Mouse (Mus musculus): ENCODE data around the gene Agpat4. TPM values are rescaled to one million over a fixed set of nuclear protein-coding genes. Genes with fewer than 3 reads are reported as not detected.

The Agpat4 gene
- polyA plus RNA-seq, 1 experiment from 2014 or later = 5.8 TPM

DNA sequence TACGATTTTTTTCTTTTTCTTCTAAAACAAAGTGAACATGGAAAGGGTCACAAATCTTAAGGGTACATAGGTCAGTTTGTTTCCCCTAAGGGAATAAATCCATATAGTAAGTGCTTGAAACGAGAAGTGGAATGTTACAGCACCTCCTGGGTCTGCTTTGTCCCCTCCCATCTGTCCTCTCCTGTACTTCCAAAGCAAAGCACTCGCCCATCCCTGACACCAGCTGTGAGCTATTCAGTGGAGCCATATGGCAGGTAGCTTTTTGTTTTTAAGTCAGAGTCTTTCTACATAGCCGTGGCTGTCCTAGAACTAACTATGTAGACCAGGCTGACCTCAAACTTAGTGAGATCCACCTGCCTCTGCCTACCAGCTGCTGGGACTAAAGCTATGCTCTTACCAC is 12.2 kb upstream of the Agpat4 start:
- H3K27me3 ChIP-seq (replicated peaks; ENCODE audit: control insufficient read depth, insufficient read depth, low read length) = no peaks in the 10 kb centered on the region
- H3K9me3 ChIP-seq (ENCODE audit: control insufficient read depth) = no peaks in the 10 kb centered on the region
- H3K9ac ChIP-seq (ENCODE audit: low read depth, low read length) = no peak overlapping the region
- ATAC-seq = no peak
- no peaks in the 10 kb centered on the region for H3K4me1 ChIP-seq (replicated peaks; ENCODE audit: control insufficient read depth, insufficient read depth, low read length)
- 63% methylated on average over 4 of the region's 4 CpGs for WGBS
- no peak overlapping the region for H3K4me2 ChIP-seq (replicated peaks; ENCODE audit: low read depth)
- no peak for TF ChIP-seq CTCF (IDR thresholded peaks at IDR 0.05; ENCODE audit: low read depth)
- H3K4me3 ChIP-seq (ENCODE audit: low read depth, low read length) = no peak overlapping the region
- H3K27ac ChIP-seq (ENCODE audit: low read depth, low read length) = no peak overlapping the region
- H3K36me3 ChIP-seq (ENCODE audit: control insufficient read depth, insufficient read depth) = no peaks in the 10 kb centered on the region

DNA sequence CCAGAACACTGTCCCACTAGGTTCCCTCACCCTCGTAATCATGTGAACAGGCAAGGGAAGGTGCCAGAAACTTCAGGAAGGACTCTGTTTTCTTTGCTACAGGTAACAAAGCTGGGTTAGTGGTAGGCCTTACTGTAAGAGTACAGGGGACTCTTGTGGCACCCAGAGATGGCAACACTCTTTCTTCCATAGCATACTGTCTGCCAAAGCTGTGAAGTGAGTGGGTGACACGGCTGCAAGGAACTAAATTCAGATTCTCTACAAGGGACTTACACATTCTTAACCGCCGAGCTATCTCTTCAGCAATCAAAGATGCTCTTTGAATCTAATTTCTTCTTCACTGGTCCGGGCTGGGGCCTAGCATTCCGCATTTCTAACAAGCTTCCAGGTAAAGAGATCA is 4.9 kb upstream of the Agpat4 start:
- no peak for TF ChIP-seq CTCF (IDR thresholded peaks at IDR 0.05; ENCODE audit: low read depth)
- WGBS = 92% methylated on average over 6 of the region's 6 CpGs

GRCm38 (mm10) chr17:12115086-12115485 is 3.4 kb upstream of the Agpat4 start:
- Histone ChIP-seq H3K27me3 (replicated peaks; ENCODE audit: control insufficient read depth, insufficient read depth, low read length) (no peaks in the 10 kb centered on the region), H3K36me3 (ENCODE audit: control insufficient read depth, insufficient read depth) (no peaks in the 10 kb centered on the region), H3K4me3 (ENCODE audit: low read depth, low read length) (no peak overlapping the region), H3K4me2 (replicated peaks; ENCODE audit: low read depth) (no peak overlapping the region), H3K9me3 (ENCODE audit: control insufficient read depth) (no peaks in the 10 kb centered on the region), H3K4me1 (replicated peaks; ENCODE audit: control insufficient read depth, insufficient read depth, low read length) (no peaks in the 10 kb centered on the region), H3K27ac (ENCODE audit: low read depth, low read length) (no peak overlapping the region), H3K9ac (ENCODE audit: low read depth, low read length) (no peak overlapping the region)
- WGBS = 88% methylated on average over 2 of the region's 2 CpGs
- no peak for ATAC-seq
- no peak for TF ChIP-seq CTCF (IDR thresholded peaks at IDR 0.05; ENCODE audit: low read depth)

More for the DNA sequence above, 4.9 kb upstream of the Agpat4 start:
- Histone ChIP-seq H3K4me2 (replicated peaks; ENCODE audit: low read depth) (no peak overlapping the region), H3K27ac (ENCODE audit: low read depth, low read length) (no peak overlapping the region), H3K9ac (ENCODE audit: low read depth, low read length) (no peak overlapping the region), H3K4me3 (ENCODE audit: low read depth, low read length) (no peak overlapping the region), H3K9me3 (ENCODE audit: control insufficient read depth) (no peaks in the 10 kb centered on the region), H3K4me1 (replicated peaks; ENCODE audit: control insufficient read depth, insufficient read depth, low read length) (no peaks in the 10 kb centered on the region), H3K27me3 (replicated peaks; ENCODE audit: control insufficient read depth, insufficient read depth, low read length) (no peaks in the 10 kb centered on the region), H3K36me3 (ENCODE audit: control insufficient read depth, insufficient read depth) (no peaks in the 10 kb centered on the region)
- ATAC-seq = no peak

- Histone ChIP-seq H3K36me3 (ENCODE audit: control insufficient read depth, insufficient read depth) (no peaks in the 10 kb centered on the region), H3K4me3 (ENCODE audit: low read depth, low read length) (peak overlapping the region; percentile 57), H3K4me2 (replicated peaks; ENCODE audit: low read depth) (peak overlapping the region; percentile 80), H3K9ac (ENCODE audit: low read depth, low read length) (peak overlapping the region; percentile 51; the same call in 1 of the 2 replicates), H3K9me3 (ENCODE audit: control insufficient read depth) (no peaks in the 10 kb centered on the region), H3K4me1 (replicated peaks; ENCODE audit: control insufficient read depth, insufficient read depth, low read length) (no peaks in the 10 kb centered on the region), H3K27ac (ENCODE audit: low read depth, low read length) (0 out of 2 replicates have a peak overlapping the region, but pooled peaks have one; percentile 68), H3K27me3 (replicated peaks; ENCODE audit: control insufficient read depth, insufficient read depth, low read length) (no peaks in the 10 kb centered on the region)
- no peak for TF ChIP-seq CTCF (IDR thresholded peaks at IDR 0.05; ENCODE audit: low read depth)
- ATAC-seq = no peak; the same call in 1 of the 2 replicates
- 3% methylated on average over 9 of the region's 9 CpGs for WGBS
Observed at GRCm38 (mm10) chr17:12118131-12118530, 373 bp upstream of the Agpat4 start.

GRCm38 (mm10) chr17:12118926-12119641 is 580 bp downstream of the Agpat4 start:
- Histone ChIP-seq H3K9me3 (ENCODE audit: control insufficient read depth) (no peaks in the 10 kb centered on the region), H3K36me3 (ENCODE audit: control insufficient read depth, insufficient read depth) (no peaks in the 10 kb centered on the region), H3K27me3 (replicated peaks; ENCODE audit: control insufficient read depth, insufficient read depth, low read length) (no peaks in the 10 kb centered on the region), H3K4me2 (replicated peaks; ENCODE audit: low read depth) (peak overlapping the region; percentile 80), H3K27ac (ENCODE audit: low read depth, low read length) (peak overlapping the region; percentile 68), H3K4me3 (ENCODE audit: low read depth, low read length) (peak overlapping the region; percentile 57), H3K4me1 (replicated peaks; ENCODE audit: control insufficient read depth, insufficient read depth, low read length) (no peaks in the 10 kb centered on the region), H3K9ac (ENCODE audit: low read depth, low read length) (peak overlapping the region; percentile 51)
- peak; percentile 77 for ATAC-seq
- TF ChIP-seq CTCF (IDR thresholded peaks at IDR 0.05; ENCODE audit: low read depth) = no peak
- under 1% methylated on average over 30 of the region's 30 CpGs for WGBS

DNA sequence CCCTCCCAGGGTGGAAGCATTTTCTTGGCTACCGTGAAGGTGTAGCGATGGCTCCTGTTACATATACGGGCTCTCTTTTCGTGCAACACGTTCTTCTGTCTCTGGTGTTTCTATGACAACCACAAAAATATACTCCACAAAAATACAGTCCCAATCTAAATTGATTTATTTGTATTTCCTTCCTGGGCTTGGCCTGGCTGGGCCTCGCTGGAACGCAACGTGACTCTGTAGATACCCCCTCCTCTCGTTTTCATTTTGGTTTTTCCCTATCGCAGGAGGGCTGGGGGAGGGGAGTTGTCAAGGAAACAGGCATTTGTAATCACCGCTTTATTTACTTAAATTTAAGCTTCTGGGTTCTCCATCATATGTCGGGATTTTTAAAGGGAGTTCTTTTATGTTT is 1.2 kb downstream of the Agpat4 start:
- WGBS = 4% methylated on average over 12 of the region's 12 CpGs
- H3K4me1 ChIP-seq (replicated peaks; ENCODE audit: control insufficient read depth, insufficient read depth, low read length) = no peaks in the 10 kb centered on the region
- H3K9me3 ChIP-seq (ENCODE audit: control insufficient read depth) = no peaks in the 10 kb centered on the region
- 0 out of 2 replicates have a peak, but pooled peaks have one; percentile 4 for ATAC-seq
- 0 out of 2 replicates have a peak overlapping the region, but pooled peaks have one; percentile 54 for H3K27ac ChIP-seq (ENCODE audit: low read depth, low read length)
- H3K27me3 ChIP-seq (replicated peaks; ENCODE audit: control insufficient read depth, insufficient read depth, low read length) = no peaks in the 10 kb centered on the region
- peak overlapping the region; percentile 51; the same call in 1 of the 2 replicates for H3K9ac ChIP-seq (ENCODE audit: low read depth, low read length)
- peak overlapping the region; percentile 80 for H3K4me2 ChIP-seq (replicated peaks; ENCODE audit: low read depth)
- TF ChIP-seq CTCF (IDR thresholded peaks at IDR 0.05; ENCODE audit: low read depth) = no peak
- H3K4me3 ChIP-seq (ENCODE audit: low read depth, low read length) = peak overlapping the region; percentile 57
- H3K36me3 ChIP-seq (ENCODE audit: control insufficient read depth, insufficient read depth) = no peaks in the 10 kb centered on the region
